Mouse (Mus musculus): ENCODE results near the gene Phf10. TPM values are rescaled to one million over a fixed set of nuclear protein-coding genes. Genes with fewer than 3 reads are reported as not detected.
"Not testable (repeated sequence)": the region's sequence is repeated elsewhere in the genome, so short reads cannot be mapped to it uniquely, and the experiment has no call there.

Gene Phf10
- total and polyA plus RNA-seq, 2 experiments = 7.9 to 14.4 TPM

- Histone ChIP-seq H3K27me3 (ENCODE audit: control insufficient read depth, insufficient read depth, low read length) (no peaks in the 10 kb centered on the region), H3K4me1 (ENCODE audit: control insufficient read depth, insufficient read depth, low read length) (no peaks in the 10 kb centered on the region), H3K4me3 (ENCODE audit: insufficient read depth, low read depth, low read length) (no peak overlapping the region), H3K36me3 (ENCODE audit: control insufficient read depth, insufficient read depth, low read length) (no peaks in the 10 kb centered on the region), H3K9ac (ENCODE audit: low read depth, low read length) (no peak overlapping the region), H3K79me2 (ENCODE audit: control insufficient read depth, insufficient read depth, low read length) (no peaks in the 10 kb centered on the region), H3K27ac (replicated peaks; ENCODE audit: insufficient read depth, low read depth, low read length) (no peak overlapping the region)
- no peak for DNase-seq (ENCODE audit: extremely low read depth, low read depth, low spot score)
- WGBS = 87% methylated on average over 6 of the region's 6 CpGs
- TF ChIP-seq POLR2A (IDR thresholded peaks at IDR 0.05; ENCODE audit: extremely low read depth, insufficient read depth, low read length) (no peak), CTCF (IDR thresholded peaks at IDR 0.05; ENCODE audit: low read depth, low read length) (no peak)
Observed at GRCm38 (mm10) chr17:14904206-14904605, 56.9 kb downstream of the Phf10 start.

- no peaks in the 10 kb centered on the region for H3K27me3 ChIP-seq (ENCODE audit: control insufficient read depth, insufficient read depth, low read length)
- 80% methylated on average over 3 of the region's 3 CpGs for whole genome bisulfite sequencing
- no peak overlapping the region for H3K27ac ChIP-seq (replicated peaks; ENCODE audit: insufficient read depth, low read depth, low read length)
- no peak overlapping the region for H3K9ac ChIP-seq (ENCODE audit: low read depth, low read length)
- DNase-seq (ENCODE audit: extremely low read depth, low read depth, low spot score) = no peak
- no peak overlapping the region for H3K4me3 ChIP-seq (ENCODE audit: insufficient read depth, low read depth, low read length)
- no peaks in the 10 kb centered on the region for H3K79me2 ChIP-seq (ENCODE audit: control insufficient read depth, insufficient read depth, low read length)
- no peak for TF ChIP-seq POLR2A (IDR thresholded peaks at IDR 0.05; ENCODE audit: extremely low read depth, insufficient read depth, low read length)
- TF ChIP-seq CTCF (IDR thresholded peaks at IDR 0.05; ENCODE audit: low read depth, low read length) = no peak
- H3K36me3 ChIP-seq (ENCODE audit: control insufficient read depth, insufficient read depth, low read length) = no peaks in the 10 kb centered on the region
- no peaks in the 10 kb centered on the region for H3K4me1 ChIP-seq (ENCODE audit: control insufficient read depth, insufficient read depth, low read length)
Observed at GRCm38 (mm10) chr17:14903212-14903611, 57.9 kb downstream of the Phf10 start.

GRCm38 (mm10) chr17:14898972-14899371 is 62.1 kb downstream of the Phf10 start:
- no peaks in the 10 kb centered on the region for H3K27me3 ChIP-seq (ENCODE audit: control insufficient read depth, insufficient read depth, low read length)
- H3K36me3 ChIP-seq (ENCODE audit: control insufficient read depth, insufficient read depth, low read length) = no peaks in the 10 kb centered on the region
- no peak for DNase-seq (ENCODE audit: extremely low read depth, low read depth, low spot score)
- no peaks in the 10 kb centered on the region for H3K79me2 ChIP-seq (ENCODE audit: control insufficient read depth, insufficient read depth, low read length)
- H3K4me3 ChIP-seq (ENCODE audit: insufficient read depth, low read depth, low read length) = no peak overlapping the region
- no peak overlapping the region for H3K9ac ChIP-seq (ENCODE audit: low read depth, low read length)
- no peaks in the 10 kb centered on the region for H3K4me1 ChIP-seq (ENCODE audit: control insufficient read depth, insufficient read depth, low read length)
- no peak for TF ChIP-seq POLR2A (IDR thresholded peaks at IDR 0.05; ENCODE audit: extremely low read depth, insufficient read depth, low read length)
- TF ChIP-seq CTCF (IDR thresholded peaks at IDR 0.05; ENCODE audit: low read depth, low read length) = no peak
- H3K27ac ChIP-seq (replicated peaks; ENCODE audit: insufficient read depth, low read depth, low read length) = no peak overlapping the region
- WGBS = 68% methylated on average over 1 of the region's 1 CpGs

- H3K9ac ChIP-seq (ENCODE audit: low read depth, low read length); H3K4me3 ChIP-seq (ENCODE audit: insufficient read depth, low read depth, low read length); H3K79me2 ChIP-seq (ENCODE audit: control insufficient read depth, insufficient read depth, low read length); H3K27me3 ChIP-seq (ENCODE audit: control insufficient read depth, insufficient read depth, low read length); H3K36me3 ChIP-seq (ENCODE audit: control insufficient read depth, insufficient read depth, low read length); H3K27ac ChIP-seq (replicated peaks; ENCODE audit: insufficient read depth, low read depth, low read length); H3K4me1 ChIP-seq (ENCODE audit: control insufficient read depth, insufficient read depth, low read length); DNase-seq (ENCODE audit: extremely low read depth, low read depth, low spot score): not testable (repeated sequence)
Observed at GRCm38 (mm10) chr17:14895058-14895457, 66.0 kb downstream of the Phf10 start.

Other genes with a start within 250 kb of the Phf10 start
- gene Wdr27, start 18.1 kb downstream of the Phf10 start, total RNA-seq (2014; rRNA removed) = 0.74 and 0.87 TPM in 2 replicates
- 1.4 and 2.3 TPM in 2 replicates for gene Wdr27, start 18.1 kb downstream of the Phf10 start, polyA plus RNA-seq (2012; rRNA removed)
- 18.5 and 21.1 TPM in 2 replicates for gene 1600012H06Rik, start 18.1 kb downstream of the Phf10 start, total RNA-seq (2014; rRNA removed)
- gene 1600012H06Rik, start 18.1 kb downstream of the Phf10 start, polyA plus RNA-seq (2012; rRNA removed) = 16.7 and 17.4 TPM in 2 replicates
- gene 9030025P20Rik, start 17.2 kb upstream of the Phf10 start, total RNA-seq (2014; rRNA removed) = 6.6 and 7.4 TPM in 2 replicates
- gene 9030025P20Rik, start 17.2 kb upstream of the Phf10 start, polyA plus RNA-seq (2012; rRNA removed) = 3.5 and 4.6 TPM in 2 replicates
- gene Gm3417, start 17.5 kb upstream of the Phf10 start, total RNA-seq (2014; rRNA removed) = not detected in 2 replicates
- gene Gm3417, start 17.5 kb upstream of the Phf10 start, polyA plus RNA-seq (2012; rRNA removed) = 0.54 TPM in 1 of 2 replicates, not detected in the other
- 5.6 and 7.1 TPM in 2 replicates for gene Gm3435, start 48.9 kb upstream of the Phf10 start, total RNA-seq (2014; rRNA removed)
- gene Gm3435, start 48.9 kb upstream of the Phf10 start, polyA plus RNA-seq (2012; rRNA removed) = 0.67 and 1.3 TPM in 2 replicates
- 53.6 and 59.1 TPM in 2 replicates for gene Ermard, start 79.9 kb upstream of the Phf10 start, total RNA-seq (2014; rRNA removed)
- 15.4 and 24.9 TPM in 2 replicates for gene Ermard, start 79.9 kb upstream of the Phf10 start, polyA plus RNA-seq (2012; rRNA removed)
- not detected in 2 replicates for gene Tcte3, start 80.2 kb upstream of the Phf10 start, total RNA-seq (2014; rRNA removed)
- not detected in 2 replicates for gene Tcte3, start 80.2 kb upstream of the Phf10 start, polyA plus RNA-seq (2012; rRNA removed)
- gene Gm3448, start 80.3 kb upstream of the Phf10 start, total RNA-seq (2014; rRNA removed) = 3.8 and 3.9 TPM in 2 replicates
- 0.30 and 0.61 TPM in 2 replicates for gene Gm3448, start 80.3 kb upstream of the Phf10 start, polyA plus RNA-seq (2012; rRNA removed)